Mouse (Mus musculus) liver, adult (tissue): ENCODE data around the gene Pfkfb4.

ENCODE experiments used
- GATA4 ChIP-seq: IDR thresholded peaks from 2 replicates; pipeline ENCODE4 v1.6.1; 2014; ENCODE audit warnings: mild to moderate bottlenecking, low read length; ENCODE audit not compliant: insufficient replicate concordance

Gene Pfkfb4

GRCm38 (mm10) chr9:108991428-108992084 is at the start of gene Pfkfb4:
Gene Pfkfb4 (plus strand): TSS chr9:108991778.
- 0 out of 2 replicates have a peak, but pooled peaks have one; percentile 10 for TF ChIP-seq GATA4

GRCm38 (mm10) chr9:108945111-108945510 is 46.5 kb upstream of the Pfkfb4 start:
- TF ChIP-seq GATA4: no peak

- TF ChIP-seq GATA4: no peak
Observed at GRCm38 (mm10) chr9:108945608-108946007, 46.0 kb upstream of the Pfkfb4 start.

GRCm38 (mm10) chr9:108949231-108949966 is 42.2 kb upstream of the Pfkfb4 start:
- TF ChIP-seq GATA4: no peak

- TF ChIP-seq GATA4: no peak
Observed at GRCm38 (mm10) chr9:108949967-108950728, 41.4 kb upstream of the Pfkfb4 start.

- TF ChIP-seq GATA4: no peak
Observed at GRCm38 (mm10) chr9:108953081-108953636, 38.4 kb upstream of the Pfkfb4 start, which contains the start of gene Col7a1. Gene Col7a1 (plus strand): TSS chr9:108953586.

GRCm38 (mm10) chr9:108955241-108955640 is 36.3 kb upstream of the Pfkfb4 start:
- no peak for TF ChIP-seq GATA4

GRCm38 (mm10) chr9:108955846-108956245 is 35.7 kb upstream of the Pfkfb4 start:
- no peak for TF ChIP-seq GATA4

- TF ChIP-seq GATA4: no peak
Observed at GRCm38 (mm10) chr9:108963577-108963976, 28.0 kb upstream of the Pfkfb4 start.

- TF ChIP-seq GATA4: no peak
Observed at GRCm38 (mm10) chr9:108964338-108964737, 27.2 kb upstream of the Pfkfb4 start.

- TF ChIP-seq GATA4: no peak
Observed at GRCm38 (mm10) chr9:108970623-108971022, 21.0 kb upstream of the Pfkfb4 start.

- TF ChIP-seq GATA4: no peak
Observed at GRCm38 (mm10) chr9:108976483-108976882, 15.1 kb upstream of the Pfkfb4 start.

- TF ChIP-seq GATA4: no peak
Observed at GRCm38 (mm10) chr9:108977966-108978365, 13.6 kb upstream of the Pfkfb4 start.

GRCm38 (mm10) chr9:108982498-108982897 is 9.1 kb upstream of the Pfkfb4 start:
- no peak for TF ChIP-seq GATA4

- TF ChIP-seq GATA4: no peak
Observed at GRCm38 (mm10) chr9:108983209-108983608, 8.4 kb upstream of the Pfkfb4 start.

- no peak for TF ChIP-seq GATA4
Observed at GRCm38 (mm10) chr9:108985710-108986109, 5.9 kb upstream of the Pfkfb4 start, which contains the start of gene Ucn2. Gene Ucn2 (plus strand): TSS chr9:108986010.
